Mouse (Mus musculus): ENCODE results near the gene Lipo4. TPM values are rescaled to one million over a fixed set of nuclear protein-coding genes. Genes with fewer than 3 reads are reported as not detected.
"Not testable (repeated sequence)": the region's sequence is repeated elsewhere in the genome, so short reads cannot be mapped to it uniquely, and the experiment has no call there.

Lipo4 gene
- polyA plus RNA-seq (2016; fragmentation: Nextera tagmentation; extraction: Ambion mirVana) = not detected in 2 replicates

DNA sequence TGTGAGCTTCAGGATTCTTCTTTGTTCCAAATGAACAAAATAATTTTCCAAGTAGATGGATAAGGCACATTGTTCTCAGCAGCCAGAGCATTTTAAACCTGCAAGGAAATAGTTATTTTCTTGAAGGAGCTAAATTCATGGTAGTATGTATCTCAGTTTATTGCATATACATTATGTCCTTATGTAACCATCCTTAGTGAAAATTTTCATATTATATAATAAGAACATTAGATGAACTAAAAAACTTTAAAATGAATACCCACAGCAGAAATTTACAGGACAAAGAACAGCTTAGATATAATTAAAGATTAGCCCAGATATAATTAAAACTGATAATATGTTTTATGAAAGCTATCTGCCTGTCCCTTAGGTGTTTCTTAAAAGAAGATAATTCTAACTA, at the start of gene Lipo4:
Gene Lipo4 (minus strand): TSS at position 101 of the 400 bp plus-strand sequence.
- Histone ChIP-seq H3K27ac (ENCODE audit: poor library complexity, severe bottlenecking) (no peak within 1 kb of the TSS), H3K4me2 (no peak within 1 kb of the TSS), H3K36me3 (no peaks in the 10 kb centered on the region), H3K4me3 (no peak within 1 kb of the TSS), H3K27me3 (replicated peaks) (no peaks in the 10 kb centered on the region), H3K4me1 (replicated peaks) (no peaks in the 10 kb centered on the region), H3K9me3 (replicated peaks) (no peaks in the 10 kb centered on the region), H3K9ac (no peak within 1 kb of the TSS)
- no peak for ATAC-seq (ENCODE audit: insufficient number of reproducible peaks, low FRiP score)

GRCm38 (mm10) chr19:33456426-33456825, 61.2 kb downstream of the Lipo4 start:
- H3K27ac ChIP-seq (ENCODE audit: poor library complexity, severe bottlenecking); H3K4me3 ChIP-seq; ATAC-seq (ENCODE audit: insufficient number of reproducible peaks, low FRiP score); H3K36me3 ChIP-seq; H3K4me2 ChIP-seq; H3K4me1 ChIP-seq (replicated peaks); H3K27me3 ChIP-seq (replicated peaks); H3K9me3 ChIP-seq (replicated peaks); H3K9ac ChIP-seq: not testable (repeated sequence)
- 23% methylated on average over 4 of the region's 4 CpGs for WGBS

DNA sequence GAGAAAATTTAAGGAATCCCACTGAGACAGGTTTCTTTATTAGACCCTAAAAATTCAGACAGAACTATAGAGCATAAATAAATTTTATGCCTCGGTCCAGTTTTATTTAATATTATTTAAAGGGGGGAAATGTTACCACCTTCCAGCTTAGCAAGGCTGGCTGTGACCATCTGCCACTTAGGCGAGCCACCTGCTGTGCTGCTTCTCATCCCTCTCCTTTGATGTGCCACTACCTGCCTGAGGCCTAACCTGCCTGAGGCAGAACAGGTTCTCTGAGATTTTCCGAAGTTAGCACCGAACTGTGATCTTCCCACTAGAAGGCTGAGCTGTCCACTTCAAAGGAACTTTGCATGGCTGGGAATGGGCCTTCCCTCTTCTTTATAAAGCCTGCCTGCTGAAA, 63.9 kb downstream of the Lipo4 start:
- no peaks in the 10 kb centered on the region for H3K27me3 ChIP-seq (replicated peaks)
- H3K36me3 ChIP-seq = no peaks in the 10 kb centered on the region
- 73% methylated on average over 4 of the region's 4 CpGs for WGBS
- ATAC-seq (ENCODE audit: insufficient number of reproducible peaks, low FRiP score) = no peak
- H3K27ac ChIP-seq (ENCODE audit: poor library complexity, severe bottlenecking) = no peak overlapping the region
- no peak overlapping the region for H3K4me2 ChIP-seq
- H3K4me1 ChIP-seq (replicated peaks) = no peaks in the 10 kb centered on the region
- H3K9ac ChIP-seq = no peak overlapping the region
- H3K4me3 ChIP-seq = no peak overlapping the region
- peaks cover 11% of the 10 kb centered on the region; the same call in 1 of the 2 replicates for H3K9me3 ChIP-seq (replicated peaks)

Other genes with a start within 250 kb of the Lipo4 start
- 9.5 and 10.5 TPM in 2 replicates for gene Rnls, start 125.5 kb downstream of the Lipo4 start, polyA plus RNA-seq (2016; fragmentation: Nextera tagmentation; extraction: Ambion mirVana)
- not detected in 2 replicates for gene Gm8978, start 107.5 kb upstream of the Lipo4 start, polyA plus RNA-seq (2016; fragmentation: Nextera tagmentation; extraction: Ambion mirVana)
- 0.48 and 0.55 TPM in 2 replicates for gene Lipo2, start 233.6 kb upstream of the Lipo4 start, polyA plus RNA-seq (2016; fragmentation: Nextera tagmentation; extraction: Ambion mirVana)
- gene Lipo3, start 244.2 kb upstream of the Lipo4 start, polyA plus RNA-seq (2016; fragmentation: Nextera tagmentation; extraction: Ambion mirVana) = 14.1 and 14.4 TPM in 2 replicates

Measured in heart, embryonic 12.5 days (tissue).